ENCODE assay signal across 19 mouse cellular contexts in the genomic region with DNA sequence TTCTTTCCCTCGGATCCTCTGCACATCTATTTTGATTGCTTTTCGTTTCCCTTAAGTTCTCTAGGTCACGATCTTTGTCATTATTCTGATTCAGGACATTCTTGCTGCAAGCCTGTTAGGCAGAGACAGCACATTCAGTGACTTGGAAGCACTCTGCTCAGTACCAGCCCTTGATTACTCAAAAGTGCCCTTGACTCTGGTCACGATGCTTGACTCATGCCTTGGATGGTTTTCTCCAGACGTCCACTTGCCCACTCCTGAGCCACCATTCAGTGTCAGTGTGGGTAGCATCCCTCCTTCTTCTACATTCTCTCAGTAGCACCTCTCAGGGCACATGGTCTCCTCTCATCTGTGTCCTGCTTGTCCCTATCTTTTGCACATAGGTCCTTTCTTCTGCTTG.
"Had no signal": no experiment of that assay in that cellular context is flagged by ENCODE, and none has a peak within 500 bp of the region (broad histone marks: within the 10 kb centered on the region; RNA-seq: fewer than 3 reads in every experiment).

No protein-coding gene starts in this region.

- H3K4me2 ChIP-seq: limb, embryonic 12.5 days; limb, embryonic 15.5 days; liver, embryonic 12.5 days; liver, embryonic 15.5 days; midbrain, embryonic 12.5 days; midbrain, embryonic 15.5 days; neural tube, embryonic 12.5 days; neural tube, embryonic 15.5 days had no signal

- ATAC-seq: liver, embryonic 12.5 days; midbrain, embryonic 15.5 days had no signal

- H3K9ac ChIP-seq: limb, embryonic 12.5 days; limb, embryonic 15.5 days; liver, embryonic 12.5 days; liver, embryonic 15.5 days; midbrain, embryonic 12.5 days; midbrain, embryonic 15.5 days; neural tube, embryonic 12.5 days; neural tube, embryonic 15.5 days had no signal

- H3K36me3 ChIP-seq: limb, embryonic 12.5 days; limb, embryonic 15.5 days; liver, embryonic 12.5 days; liver, embryonic 15.5 days; midbrain, embryonic 12.5 days; midbrain, embryonic 15.5 days; neural tube, embryonic 12.5 days; neural tube, embryonic 15.5 days had no signal

- H3K9me3 ChIP-seq: limb, embryonic 12.5 days; limb, embryonic 15.5 days; liver, embryonic 12.5 days; liver, embryonic 15.5 days; midbrain, embryonic 12.5 days; midbrain, embryonic 15.5 days; neural tube, embryonic 12.5 days; neural tube, embryonic 15.5 days had no signal

- H3K27me3 ChIP-seq: limb, embryonic 12.5 days; limb, embryonic 15.5 days; liver, embryonic 12.5 days; liver, embryonic 15.5 days; midbrain, embryonic 12.5 days; midbrain, embryonic 15.5 days; neural tube, embryonic 12.5 days; neural tube, embryonic 15.5 days had no signal

- DNase-seq: kidney, postnatal 14 days; kidney, postnatal 4 days; left cerebral cortex, postnatal 4 days; lung, adult 2 months; lung, postnatal 14 days; lung, postnatal 4 days; right cerebral cortex, adult 18-20 months; right cerebral cortex, postnatal 14 days; right cerebral cortex, postnatal 4 days; thymus, postnatal 25 days had no signal

- H3K4me1 ChIP-seq: limb, embryonic 12.5 days; limb, embryonic 15.5 days; liver, embryonic 12.5 days; liver, embryonic 15.5 days; midbrain, embryonic 12.5 days; midbrain, embryonic 15.5 days; neural tube, embryonic 12.5 days; neural tube, embryonic 15.5 days had no signal

- H3K4me3 ChIP-seq: limb, embryonic 12.5 days; limb, embryonic 15.5 days; liver, embryonic 12.5 days; liver, embryonic 15.5 days; midbrain, embryonic 12.5 days; midbrain, embryonic 15.5 days; neural tube, embryonic 12.5 days; neural tube, embryonic 15.5 days had no signal

- H3K27ac ChIP-seq: limb, embryonic 12.5 days; limb, embryonic 15.5 days; liver, embryonic 12.5 days; liver, embryonic 15.5 days; midbrain, embryonic 12.5 days; midbrain, embryonic 15.5 days; neural tube, embryonic 12.5 days; neural tube, embryonic 15.5 days; stomach, postnatal 0 days had no signal
